Mouse (Mus musculus) lung, postnatal 0 days (tissue): ENCODE results near the gene Six6.

Experiments used
- CTCF ChIP-seq: IDR thresholded peaks from 2 replicates; pipeline ENCODE4 v1.5.1; 2016; ENCODE audit warnings: antibody characterized with exemption, mild to moderate bottlenecking
- EP300 ChIP-seq: IDR thresholded peaks from 2 replicates; pipeline ENCODE4 v1.6.1; 2016; ENCODE audit warnings: antibody characterized with exemption, mild to moderate bottlenecking, control low read depth

DNA sequence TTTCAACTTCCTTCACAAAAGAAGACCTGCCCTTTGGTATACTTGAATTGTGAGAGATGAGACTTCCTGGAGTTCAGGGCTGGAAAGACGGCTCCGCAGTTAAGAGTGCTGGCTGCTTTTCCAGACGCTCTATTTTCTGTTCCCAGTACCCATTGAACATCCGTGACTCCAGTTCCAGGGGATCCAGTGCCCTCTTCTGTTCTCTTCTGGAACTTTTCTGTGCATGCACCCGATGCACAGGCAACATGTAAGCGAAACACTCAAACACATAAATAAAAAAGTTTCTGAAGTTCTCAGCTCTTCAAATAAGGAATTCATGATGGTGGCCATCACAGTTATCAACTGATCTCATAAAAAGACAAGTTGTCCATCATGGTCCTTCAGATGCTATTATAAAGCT, 23.1 kb downstream of the Six6 start:
- TF ChIP-seq EP300 (no peak), CTCF (no peak)
